12 mouse cellular contexts compared by ENCODE assay signal in the genomic region with DNA sequence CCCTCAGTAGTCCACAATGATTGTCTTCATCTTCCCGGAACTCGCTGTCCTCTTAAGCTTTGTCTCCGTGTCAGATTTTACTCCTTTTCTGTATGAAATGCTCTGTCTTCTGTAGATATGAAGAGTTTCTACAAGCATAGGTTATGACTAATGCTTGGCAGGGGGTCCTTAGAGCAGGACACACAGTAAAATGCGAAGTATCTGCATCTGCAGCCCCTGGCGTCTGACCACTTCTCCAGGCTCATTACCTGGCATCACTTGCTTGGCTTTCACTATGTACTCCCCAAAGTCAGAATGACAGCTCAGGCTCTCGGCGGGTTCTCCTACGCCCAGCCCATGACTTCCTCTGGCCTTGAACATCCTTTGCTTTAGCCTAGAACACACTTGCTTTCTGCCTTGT.
A peak's percentile ranks its signal among the peaks of the same experiment; 100 is the strongest.
DNase-seq lines count a peak whose midpoint lies in the region; ATAC-seq and TF ChIP-seq lines count a peak whose summit lies in the region.
"Had no signal": no experiment of that assay in that cellular context is flagged by ENCODE, and none has a peak within 500 bp of the region (broad histone marks: within the 10 kb centered on the region; RNA-seq: fewer than 3 reads in every experiment).

No protein-coding gene starts in this region.

- no peak for DNase-seq in heart, postnatal 10 days
- no peak for DNase-seq in neural tube, embryonic 11.5 days (ENCODE audit: low spot score)
- no peak for DNase-seq in neural tube, embryonic 10.5 days (ENCODE audit: extremely low spot score, low spot score)
- DNase-seq in hindbrain, postnatal 0 days (ENCODE audit: low spot score), result no peak
- no peak for DNase-seq in adrenal gland, adult 18-20 months (ENCODE audit: low spot score in 2 of 2)
- DNase-seq in cerebellum, adult 11 months, result no peak

- H3K9me3 ChIP-seq in heart, embryonic 15.5 days (replicated peaks), result no peaks in the 10 kb centered on the region
- no peaks in the 10 kb centered on the region for H3K9me3 ChIP-seq in neural tube, embryonic 11.5 days (ENCODE audit: control insufficient read depth, low read length)
- no peaks in the 10 kb centered on the region for H3K9me3 ChIP-seq in hindbrain, postnatal 0 days (ENCODE audit: low read length)
- H3K9me3 ChIP-seq in neural tube, embryonic 14.5 days (ENCODE audit: control insufficient read depth, low read length), result no peaks in the 10 kb centered on the region
- H3K9me3 ChIP-seq: embryonic facial prominence, embryonic 12.5 days; limb, embryonic 15.5 days; stomach, embryonic 15.5 days had no signal

- ATAC-seq in heart, embryonic 15.5 days (replicated peaks; ENCODE audit: insufficient number of reproducible peaks, insufficient read depth, low FRiP score, low read depth), result no peak
- ATAC-seq in neural tube, embryonic 11.5 days (ENCODE audit: insufficient read depth, low FRiP score, low TSS enrichment), result peak; percentile 11; the same call in 1 of the 2 replicates
- no peak; the same call in 1 of the 2 replicates for ATAC-seq in hindbrain, postnatal 0 days
- ATAC-seq in neural tube, embryonic 14.5 days (ENCODE audit: low read depth), result peak; percentile 4; the same call in 1 of the 2 replicates

- no peak for TF ChIP-seq CTCF in hindbrain, postnatal 0 days (IDR thresholded peaks at IDR 0.05; ENCODE audit: low read depth)

- WGBS in heart, embryonic 15.5 days, result 82% methylated on average over 8 of the region's 8 CpGs
- WGBS in neural tube, embryonic 11.5 days, result 89% methylated on average over 8 of the region's 8 CpGs
- WGBS in hindbrain, postnatal 0 days, result 51% methylated on average over 8 of the region's 8 CpGs
- 73% methylated on average over 8 of the region's 8 CpGs for WGBS in neural tube, embryonic 14.5 days

- 0 out of 2 replicates have a peak overlapping the region, but pooled peaks have one; percentile 12 for H3K27ac ChIP-seq in heart, embryonic 15.5 days
- no peak overlapping the region for H3K27ac ChIP-seq in neural tube, embryonic 11.5 days (ENCODE audit: low read depth, low read length)
- H3K27ac ChIP-seq in hindbrain, postnatal 0 days, result peak overlapping the region; percentile 45; the same call in 1 of the 2 replicates
- peak overlapping the region; percentile 34; the same call in 1 of the 2 replicates for H3K27ac ChIP-seq in neural tube, embryonic 14.5 days (ENCODE audit: low read depth, low read length)
- H3K27ac ChIP-seq: embryonic facial prominence, embryonic 12.5 days; limb, embryonic 15.5 days; macrophage; stomach, embryonic 15.5 days had no signal

- H3K36me3 ChIP-seq in heart, embryonic 15.5 days, result no peaks in the 10 kb centered on the region
- H3K36me3 ChIP-seq in neural tube, embryonic 11.5 days (ENCODE audit: control insufficient read depth, insufficient read depth, low read length), result no peaks in the 10 kb centered on the region
- no peaks in the 10 kb centered on the region for H3K36me3 ChIP-seq in hindbrain, postnatal 0 days (ENCODE audit: insufficient read depth, low read length)
- H3K36me3 ChIP-seq in neural tube, embryonic 14.5 days (ENCODE audit: control insufficient read depth, insufficient read depth, low read length), result no peaks in the 10 kb centered on the region
- H3K36me3 ChIP-seq: embryonic facial prominence, embryonic 12.5 days; limb, embryonic 15.5 days; stomach, embryonic 15.5 days had no signal

- H3K27me3 ChIP-seq in heart, embryonic 15.5 days, result no peaks in the 10 kb centered on the region
- no peaks in the 10 kb centered on the region for H3K27me3 ChIP-seq in neural tube, embryonic 11.5 days (ENCODE audit: control insufficient read depth, insufficient read depth, low read length)
- H3K27me3 ChIP-seq in hindbrain, postnatal 0 days (ENCODE audit: insufficient read depth, low read length), result no peaks in the 10 kb centered on the region
- no peaks in the 10 kb centered on the region for H3K27me3 ChIP-seq in neural tube, embryonic 14.5 days (ENCODE audit: control insufficient read depth, insufficient read depth, low read length)
- H3K27me3 ChIP-seq: embryonic facial prominence, embryonic 12.5 days; limb, embryonic 15.5 days; stomach, embryonic 15.5 days had no signal

- H3K9ac ChIP-seq in heart, embryonic 15.5 days, result no peak overlapping the region
- no peak overlapping the region for H3K9ac ChIP-seq in neural tube, embryonic 11.5 days (ENCODE audit: low read length)
- no peak overlapping the region for H3K9ac ChIP-seq in hindbrain, postnatal 0 days (replicated peaks; ENCODE audit: low read length)
- H3K9ac ChIP-seq in neural tube, embryonic 14.5 days (replicated peaks; ENCODE audit: low read depth, low read length), result no peak overlapping the region
- H3K9ac ChIP-seq: embryonic facial prominence, embryonic 12.5 days; limb, embryonic 15.5 days; stomach, embryonic 15.5 days had no signal

- H3K4me1 ChIP-seq in heart, embryonic 15.5 days (replicated peaks), result peaks cover 13% of the 10 kb centered on the region
- no peaks in the 10 kb centered on the region for H3K4me1 ChIP-seq in neural tube, embryonic 11.5 days (ENCODE audit: control insufficient read depth, insufficient read depth, low read length)
- peaks cover 13% of the 10 kb centered on the region for H3K4me1 ChIP-seq in hindbrain, postnatal 0 days (ENCODE audit: insufficient read depth, low read length)
- H3K4me1 ChIP-seq in neural tube, embryonic 14.5 days (ENCODE audit: control insufficient read depth, insufficient read depth, low read length), result peaks cover 11% of the 10 kb centered on the region
- H3K4me1 ChIP-seq: stomach, embryonic 15.5 days had no signal

- intact Hi-C loops in heart, postnatal 10 days (cut with DNase I), result no loop called here

- H3K4me2 ChIP-seq in heart, embryonic 15.5 days, result peak overlapping the region; percentile 8
- H3K4me2 ChIP-seq in neural tube, embryonic 11.5 days (ENCODE audit: low read depth), result no peak overlapping the region
- H3K4me2 ChIP-seq in hindbrain, postnatal 0 days (ENCODE audit: low read depth, low read length), result peak overlapping the region; percentile 48
- no peak overlapping the region for H3K4me2 ChIP-seq in neural tube, embryonic 14.5 days (ENCODE audit: low read depth, low read length)
- H3K4me2 ChIP-seq: limb, embryonic 15.5 days had no signal

- no peak overlapping the region for H3K4me3 ChIP-seq in heart, embryonic 15.5 days
- H3K4me3 ChIP-seq in neural tube, embryonic 11.5 days (ENCODE audit: low read depth, low read length), result no peak overlapping the region
- H3K4me3 ChIP-seq in hindbrain, postnatal 0 days (ENCODE audit: low read length), result no peak overlapping the region
- no peak overlapping the region for H3K4me3 ChIP-seq in neural tube, embryonic 14.5 days (ENCODE audit: low read depth, low read length)
- H3K4me3 ChIP-seq: embryonic facial prominence, embryonic 12.5 days; limb, embryonic 15.5 days; stomach, embryonic 15.5 days had no signal

Comparison
In these comparisons a context has a peak if more than half of its experiments do, and no peak if none do; other contexts are left out.
1. ATAC-seq: peak in neural tube, embryonic 11.5 days (single experiment) and neural tube, embryonic 14.5 days (single experiment); none in heart, embryonic 15.5 days (single experiment) and hindbrain, postnatal 0 days (single experiment).
2. H3K4me2 ChIP-seq: peak in heart, embryonic 15.5 days (single experiment) and hindbrain, postnatal 0 days (single experiment); none in neural tube, embryonic 11.5 days (single experiment) and neural tube, embryonic 14.5 days (single experiment).